Mouse (Mus musculus): ENCODE data around the gene Oas2.

GRCm38 (mm10) chr5:120690417-120690816, 59.2 kb downstream of the Oas2 start:
- TF ChIP-seq CTCF (IDR thresholded peaks at IDR 0.05; ENCODE audit: low read depth, low read length) (no peak), GATA1 (IDR thresholded peaks at IDR 0.05; ENCODE audit: borderline replicate concordance, low read length) (no peak), POLR2AphosphoS5 (IDR thresholded peaks at IDR 0.05; ENCODE audit: insufficient replicate concordance, low read depth, low read length) (no peak), TAL1 (conservative IDR thresholded peaks at IDR 0.05; ENCODE audit: low read depth, low read length) (no peak)

Measured in G1E (cell line).